Mouse (Mus musculus) central nervous system, embryonic 11.5 days (tissue): ENCODE measurements around the gene Ank. TPM values are rescaled to one million over a fixed set of nuclear protein-coding genes. Genes with fewer than 3 reads are reported as not detected.

ENCODE experiments used
- polyA plus RNA-seq: library from polyadenylated mRNA; depleted of rRNA; stranded (reverse); fragments of >200 nt; gene quantifications from 2 replicates; pipeline ENCODE4 v1.2.3, GENCODE M21; 2012; rRNA removed

Ank gene
- 11.1 and 15.9 TPM in 2 replicates for polyA plus RNA-seq

DNA sequence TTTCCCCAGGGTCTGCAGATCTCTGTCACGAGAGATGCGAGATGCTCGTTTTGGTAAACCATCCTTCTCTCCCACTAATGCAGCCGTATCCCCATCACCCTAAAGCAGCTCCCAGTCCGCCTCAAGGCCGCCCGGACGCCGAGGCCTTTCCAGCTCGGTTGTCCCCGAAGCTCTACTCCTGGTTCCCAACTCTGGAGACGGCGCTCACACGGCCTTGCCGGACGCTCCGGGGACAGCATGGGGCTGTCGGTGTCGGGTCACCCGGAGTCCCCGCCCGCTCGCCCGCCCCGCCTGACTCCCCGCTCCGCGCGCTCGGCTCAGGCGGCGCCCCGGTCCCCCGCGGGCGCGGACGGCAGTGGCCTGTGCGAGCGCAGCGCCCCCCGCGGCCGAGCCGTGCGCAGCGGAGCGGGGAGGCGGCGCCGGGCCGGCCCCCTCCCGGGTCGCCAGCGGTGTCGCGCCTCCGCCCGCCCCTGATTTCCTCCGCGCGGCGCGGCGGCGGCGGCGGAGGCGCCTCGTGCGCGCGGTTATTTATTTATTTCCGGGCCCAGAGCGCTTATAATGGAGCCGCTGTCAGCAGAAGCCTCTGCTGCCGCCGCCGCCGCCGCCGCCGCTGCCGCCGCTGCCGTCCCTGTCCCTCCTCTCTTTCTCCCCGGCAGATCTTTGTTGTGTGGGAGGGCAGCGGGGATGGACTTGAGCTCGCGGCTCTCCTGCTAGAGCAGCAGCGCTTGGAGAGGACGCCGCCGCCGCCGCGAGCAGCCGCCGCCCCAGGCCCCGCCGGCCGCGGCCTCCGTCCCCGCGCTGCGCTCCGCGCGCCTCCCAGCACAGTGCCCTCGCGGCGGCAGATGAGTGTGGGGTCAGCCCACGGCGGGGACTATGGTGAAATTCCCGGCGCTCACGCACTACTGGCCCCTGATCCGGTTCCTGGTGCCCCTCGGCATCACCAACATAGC lies at the start of gene Ank:
Gene Ank, plus strand, starts transcription at position 547 of the 950 bp plus-strand sequence.

GRCm38 (mm10) chr15:27630601-27631383 lies 164.3 kb downstream of the Ank start, which contains the start of gene Otulin:
Gene Otulin, minus strand, starts transcription at chr15:27630693.

Other genes starting within 250 kb of the Ank start
- gene Otulin, start 164.0 kb downstream of the Ank start, polyA plus RNA-seq: 25.7 and 45.7 TPM in 2 replicates
- gene Otulinl, start 214.9 kb downstream of the Ank start, polyA plus RNA-seq: 4.1 and 5.4 TPM in 2 replicates